Mouse (Mus musculus): ENCODE measurements around the gene Dtd1.
"Not testable (repeated sequence)": the region's sequence is repeated elsewhere in the genome, so short reads cannot be mapped to it uniquely, and the experiment has no call there.

Gene Dtd1

GRCm38 (mm10) chr2:144599831-144600687 lies at the start of gene Dtd1:
Gene Dtd1 (plus strand): TSS chr2:144599897.
- DNase-seq = peak; percentile 94

GRCm38 (mm10) chr2:144550529-144550928 lies 49.2 kb upstream of the Dtd1 start, which contains the start of gene Rbbp9:
Gene Rbbp9 (minus strand): TSS chr2:144550869.
- peak; percentile 53 for DNase-seq

- no peak for DNase-seq
Measured at GRCm38 (mm10) chr2:144553905-144554304, 45.8 kb upstream of the Dtd1 start.

GRCm38 (mm10) chr2:144555286-144555819 lies 44.3 kb upstream of the Dtd1 start:
- DNase-seq = no peak

- peak; percentile 93 for DNase-seq
Measured at GRCm38 (mm10) chr2:144555820-144556552, 43.7 kb upstream of the Dtd1 start, which contains the start of gene Sec23b. Gene Sec23b (plus strand): TSS chr2:144556229.

- no peak for DNase-seq
Measured at GRCm38 (mm10) chr2:144588723-144589122, 11.0 kb upstream of the Dtd1 start.

GRCm38 (mm10) chr2:144593036-144593435 lies 6.7 kb upstream of the Dtd1 start:
- not testable (repeated sequence) for DNase-seq

GRCm38 (mm10) chr2:144593951-144594651 lies 5.6 kb upstream of the Dtd1 start, which contains the start of gene Smim26:
Gene Smim26 (plus strand): TSS chr2:144594054.
- peak; percentile 64 for DNase-seq

- no peak for DNase-seq
Measured at GRCm38 (mm10) chr2:144598006-144598405, 1.7 kb upstream of the Dtd1 start.

- DNase-seq = no peak
Measured at GRCm38 (mm10) chr2:144601576-144601975, 1.9 kb downstream of the Dtd1 start.

GRCm38 (mm10) chr2:144613956-144614355 lies 14.3 kb downstream of the Dtd1 start:
- DNase-seq = no peak

- DNase-seq = no peak
Measured at GRCm38 (mm10) chr2:144617074-144617874, 17.6 kb downstream of the Dtd1 start.

- peak; percentile 37 for DNase-seq
Measured at GRCm38 (mm10) chr2:144621491-144621890, 21.8 kb downstream of the Dtd1 start.

GRCm38 (mm10) chr2:144633551-144633950 lies 33.9 kb downstream of the Dtd1 start:
- DNase-seq = no peak

GRCm38 (mm10) chr2:144634231-144634630 lies 34.5 kb downstream of the Dtd1 start:
- DNase-seq = no peak

- DNase-seq = no peak
Measured at GRCm38 (mm10) chr2:144634729-144635128, 35.0 kb downstream of the Dtd1 start.

GRCm38 (mm10) chr2:144635644-144636320 lies 36.1 kb downstream of the Dtd1 start:
- peak; percentile 42 for DNase-seq

- DNase-seq = no peak
Measured at GRCm38 (mm10) chr2:144637204-144637603, 37.5 kb downstream of the Dtd1 start.

- DNase-seq = no peak
Measured at GRCm38 (mm10) chr2:144637671-144638395, 38.1 kb downstream of the Dtd1 start.

- DNase-seq = no peak
Measured at GRCm38 (mm10) chr2:144638719-144639118, 39.0 kb downstream of the Dtd1 start.

GRCm38 (mm10) chr2:144640101-144640500 lies 40.4 kb downstream of the Dtd1 start:
- DNase-seq = no peak
